In genomic region chr8:57441556-57441955, GRCm38 (mm10) we compare ENCODE assay signal across 25 mouse cellular contexts. TPM values are rescaled to one million over a fixed set of nuclear protein-coding genes. Genes with fewer than 3 reads are reported as not detected.
"Had no signal": no experiment of that assay in that cellular context is flagged by ENCODE, and none has a peak within 500 bp of the region (broad histone marks: within the 10 kb centered on the region; RNA-seq: fewer than 3 reads in every experiment).

No protein-coding gene starts in this region.

- H3K27ac ChIP-seq: gastrocnemius, adult 2 months; heart, adult 2 months; hindbrain, embryonic 14.5 days; kidney, embryonic 15.5 days; kidney, postnatal 0 days; layer of hippocampus, adult 2 months; limb, embryonic 13.5 days; limb, embryonic 15.5 days; liver, embryonic 12.5 days had no signal

- DNase-seq: gastrocnemius, adult 2 months; gastrocnemius, postnatal 10 days; gastrocnemius, postnatal 25 days; heart, adult 11 months; heart, adult 2 months; heart, postnatal 10 days; heart, postnatal 4 days; kidney, adult 11 months; kidney, adult 2 months; kidney, adult 9 months; kidney, postnatal 14 days; kidney, postnatal 36 days; left cerebral cortex, postnatal 4 days had no signal

- H3K4me1 ChIP-seq: kidney, embryonic 15.5 days; limb, embryonic 15.5 days; liver, embryonic 12.5 days had no signal

- H3K4me3 ChIP-seq: gastrocnemius, adult 2 months; heart, adult 2 months; heart, embryonic 12.5 days; kidney, embryonic 15.5 days; layer of hippocampus, adult 2 months; limb, embryonic 13.5 days; limb, embryonic 15.5 days; liver, embryonic 12.5 days had no signal

- ATAC-seq: hindbrain, embryonic 16.5 days; intestine, embryonic 16.5 days; liver, embryonic 12.5 days had no signal

- H3K9me3 ChIP-seq: heart, embryonic 12.5 days; kidney, embryonic 15.5 days; limb, embryonic 13.5 days; limb, embryonic 15.5 days; liver, embryonic 12.5 days had no signal

- H3K36me3 ChIP-seq: heart, embryonic 12.5 days; kidney, embryonic 15.5 days; limb, embryonic 13.5 days; limb, embryonic 15.5 days; liver, embryonic 12.5 days had no signal

- H3K27me3 ChIP-seq: heart, embryonic 12.5 days; kidney, embryonic 15.5 days; liver, embryonic 12.5 days had no signal

RNA-seq across cellular contexts. Expression of gene Scrg1, which starts 14.2 kb away (rescaled TPM):
- total RNA-seq: gastrocnemius, adult 2 months; gastrocnemius, postnatal 10 days; gastrocnemius, postnatal 25 days; heart, adult 2 months; heart, postnatal 10 days; heart, postnatal 25 days; heart, postnatal 4 days; liver, adult 2 months had no signal
- polyA plus RNA-seq: kidney, postnatal 0 days; liver, adult 2 months had no signal
